Mouse (Mus musculus) testis, adult 2 months (tissue): ENCODE results near the gene Trip11.

Experiments
- CTCF ChIP-seq: fragments of 200-500 bp; IDR thresholded peaks from 2 replicates; pipeline ENCODE4 v1.5.1; 2012; ENCODE audit warnings: low read depth, mild to moderate bottlenecking, inconsistent platforms, low read length, moderate library complexity; ENCODE audit not compliant: control insufficient read depth, insufficient read depth, insufficient replicate concordance
- POLR2A ChIP-seq: fragments of 200-500 bp; IDR thresholded peaks from 2 replicates; pipeline ENCODE4 v1.6.1; 2012; ENCODE audit warnings: low read depth, mild to moderate bottlenecking, inconsistent platforms, low read length, moderate library complexity; ENCODE audit not compliant: control insufficient read depth

GRCm38 (mm10) chr12:101802445-101802844 lies 110.6 kb downstream of the Trip11 start:
- TF ChIP-seq CTCF (no peak), POLR2A (no peak)
